Mouse (Mus musculus) left cerebral cortex, postnatal 25 days (tissue): Measurements from ENCODE around the gene Ltbr. TPM values are rescaled to one million over a fixed set of nuclear protein-coding genes. Genes with fewer than 3 reads are reported as not detected.

Experiments used
- DNase-seq, 2 experiments: peaks; one replicate each; pipeline ENCODE4 v3.0.0; 2022; ENCODE audit warnings: low spot score in 2 of 2, mixed read lengths in 1 of 2
- intact Hi-C: fragments of 180-260 bp; cut with DNase I; formaldehyde crosslinking; loops from one replicate; pipeline ENCODE4 v1.15.1; 2025
- total RNA-seq, 2 experiments: library from RNA; stranded (reverse); gene quantifications; 2 replicates each; pipeline ENCODE4 v1.2.3; 2021

Ltbr gene
- total RNA-seq, 2 experiments from 2014 or later, result 8.1 to 9.9 TPM

DNA sequence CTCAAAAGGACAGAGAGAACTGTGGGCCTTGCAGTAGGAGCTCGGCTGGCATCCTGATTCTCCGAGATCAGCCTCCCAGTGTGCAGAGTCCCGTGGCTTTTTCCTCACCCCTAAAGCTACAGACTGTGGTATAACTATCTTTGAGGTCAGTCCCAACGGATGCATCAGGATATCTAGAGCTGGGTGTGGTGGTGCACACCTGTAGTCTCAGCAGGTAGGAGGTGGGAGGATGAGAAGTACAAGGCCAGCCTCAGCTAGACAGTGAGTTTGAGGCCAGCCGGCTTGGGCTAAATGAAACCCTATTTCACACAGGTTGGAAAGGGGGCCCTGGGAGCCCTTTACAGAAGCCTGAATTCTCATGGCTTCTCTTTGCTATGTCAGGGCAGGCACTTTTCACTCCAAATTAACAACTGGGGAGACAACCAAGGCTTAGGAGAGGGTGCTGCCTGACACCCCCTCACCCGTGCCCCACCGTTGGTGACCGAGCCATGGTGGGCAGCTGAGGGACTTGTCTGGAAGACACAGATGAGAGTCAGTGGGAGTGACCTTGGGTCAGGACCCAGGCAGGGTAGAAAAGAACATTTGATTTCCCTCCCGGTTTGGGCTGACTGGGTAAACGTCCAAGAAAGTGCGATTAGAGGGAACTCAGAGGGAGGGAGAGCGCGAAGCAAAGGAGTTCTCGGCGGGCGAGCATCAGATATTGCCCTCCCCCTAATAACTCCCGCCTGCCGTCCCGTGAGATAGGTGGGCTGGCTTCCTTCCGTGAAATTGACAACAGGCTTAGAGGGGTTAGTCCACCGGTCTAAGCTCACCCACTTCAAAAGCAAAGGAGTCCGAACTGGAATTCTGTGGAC, 35.3 kb upstream of the Ltbr start, which contains the start of gene Tnfrsf1a:
Gene Tnfrsf1a (plus strand): TSS at position 642 of the 854 bp plus-strand sequence.
- intact Hi-C loops, result no loop called here
- DNase-seq, result no peak

DNA sequence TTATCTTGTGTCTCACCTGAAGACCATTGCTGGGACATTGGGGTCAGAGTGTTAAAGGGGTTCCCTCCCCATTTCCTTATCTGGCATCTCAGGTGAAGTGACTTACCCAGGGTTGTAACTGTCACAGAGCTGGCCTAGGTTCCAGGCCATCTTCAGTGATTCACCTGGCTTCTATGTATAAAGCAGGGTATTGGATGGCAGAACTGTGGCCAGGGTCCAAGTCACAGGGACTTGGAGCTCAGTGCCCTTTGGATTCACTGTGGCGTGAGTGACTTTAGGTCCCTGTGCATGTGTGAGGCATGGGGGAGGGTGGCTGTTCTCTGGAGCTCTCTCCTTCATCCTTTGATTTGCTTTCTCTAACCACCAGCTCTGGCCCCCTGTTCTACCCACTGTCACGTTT, 32.3 kb upstream of the Ltbr start:
- intact Hi-C loops, result no loop called here

DNA sequence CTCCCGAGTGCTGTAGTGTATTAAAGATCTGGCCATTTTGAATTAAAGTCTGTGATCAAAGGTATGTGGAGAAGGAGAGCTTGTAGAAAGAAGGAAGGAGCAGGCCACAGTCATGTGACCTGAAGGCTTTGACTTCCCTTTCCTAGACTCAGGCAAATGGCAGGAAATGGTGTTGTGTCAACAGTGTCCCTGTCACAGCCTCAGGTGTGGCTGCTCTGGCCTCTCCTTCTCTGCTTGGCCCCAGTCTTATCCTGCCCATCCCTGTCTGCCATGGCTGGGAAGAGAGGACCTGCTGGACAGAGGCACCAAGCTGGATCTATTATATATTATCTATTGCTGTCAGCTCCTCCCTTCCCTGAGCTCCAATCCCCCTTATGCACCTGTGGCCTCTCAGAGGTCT, 31.9 kb upstream of the Ltbr start:
- DNase-seq, result no peak
- intact Hi-C loops, result no loop called here

More for the DNA sequence above, 32.3 kb upstream of the Ltbr start:
- DNase-seq, result no peak

DNA sequence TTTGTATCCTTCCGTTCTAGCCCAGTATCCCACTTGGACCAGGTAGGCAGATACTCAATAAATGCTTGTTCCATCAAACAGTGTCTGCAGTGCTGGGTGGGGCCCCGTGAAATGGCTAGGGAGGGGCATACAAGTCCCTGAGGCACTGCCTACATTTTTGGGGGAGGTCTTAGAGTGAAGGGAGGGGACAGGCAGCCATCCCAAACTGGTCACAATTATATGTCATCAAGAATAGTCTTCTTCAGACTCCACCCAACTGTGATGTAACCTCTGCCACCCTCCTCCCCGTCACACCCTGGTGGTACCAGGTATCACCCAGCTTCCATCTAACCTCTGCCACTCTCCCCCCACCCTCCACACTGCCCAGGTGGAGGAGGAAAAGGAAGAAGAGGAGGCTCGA, 31.2 kb upstream of the Ltbr start:
- no peak for DNase-seq
- intact Hi-C loops, result no loop called here

DNA sequence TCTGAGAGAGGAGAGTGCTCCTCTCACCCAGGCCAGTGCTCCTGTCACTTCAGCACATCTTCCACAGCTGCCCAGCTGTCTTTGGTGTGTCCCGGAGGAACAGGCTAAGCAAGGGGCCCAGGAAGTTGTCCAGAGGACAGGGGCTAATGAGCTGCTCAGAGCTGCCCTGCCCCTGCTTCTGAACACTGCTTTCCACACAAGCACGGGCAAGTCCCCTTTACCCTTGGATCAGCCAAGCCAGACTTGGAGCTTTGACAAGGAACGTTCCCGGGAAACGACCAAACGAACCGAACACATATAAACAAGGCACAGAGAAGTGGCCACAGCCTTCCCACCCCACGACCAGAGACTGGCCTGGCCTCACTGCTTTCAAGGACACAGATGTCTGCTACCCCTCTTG, 30.4 kb upstream of the Ltbr start:
- intact Hi-C loops, result no loop called here
- no peak for DNase-seq

DNA sequence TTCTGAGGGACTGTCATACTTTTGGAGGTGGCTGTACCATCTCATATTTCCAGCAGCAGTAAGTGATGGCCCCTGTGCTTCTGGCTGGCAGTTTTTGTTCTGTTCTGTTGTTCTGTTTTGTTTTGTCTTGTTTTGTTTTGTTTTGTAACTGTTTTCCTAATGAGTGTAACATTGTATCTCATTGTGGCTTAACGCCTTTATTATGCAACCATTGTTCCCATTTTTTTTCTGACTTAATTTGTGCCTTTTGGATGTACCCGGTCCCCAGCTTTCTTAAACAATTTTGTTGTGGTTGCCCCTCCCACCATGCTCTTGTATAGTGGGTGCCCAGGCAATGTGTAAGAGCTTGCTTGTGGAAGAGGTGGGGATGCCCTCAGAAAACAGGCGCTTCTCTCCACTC, 28.5 kb upstream of the Ltbr start:
- intact Hi-C loops, result no loop called here
- no peak for DNase-seq

DNA sequence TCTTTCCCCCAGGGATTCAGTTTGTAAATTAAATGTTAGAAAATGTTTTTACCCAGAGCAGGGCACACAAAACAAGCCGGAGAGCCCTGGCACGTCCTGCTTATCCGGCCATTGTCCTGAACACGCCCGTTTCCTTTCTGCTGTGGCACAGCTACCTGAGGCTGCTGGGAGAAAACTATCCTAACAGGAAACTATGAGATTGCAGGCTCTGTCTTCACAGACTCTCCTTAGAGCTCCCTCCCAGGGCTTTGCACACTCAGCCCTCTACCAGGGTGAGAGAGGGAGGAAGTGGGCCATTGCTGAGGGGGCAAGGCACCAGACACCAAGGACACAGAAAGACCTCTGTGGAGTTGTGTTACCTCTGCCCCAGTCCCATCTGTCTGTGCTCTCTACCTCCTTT, 26.6 kb upstream of the Ltbr start:
- DNase-seq, result no peak
- intact Hi-C loops, result no loop called here

DNA sequence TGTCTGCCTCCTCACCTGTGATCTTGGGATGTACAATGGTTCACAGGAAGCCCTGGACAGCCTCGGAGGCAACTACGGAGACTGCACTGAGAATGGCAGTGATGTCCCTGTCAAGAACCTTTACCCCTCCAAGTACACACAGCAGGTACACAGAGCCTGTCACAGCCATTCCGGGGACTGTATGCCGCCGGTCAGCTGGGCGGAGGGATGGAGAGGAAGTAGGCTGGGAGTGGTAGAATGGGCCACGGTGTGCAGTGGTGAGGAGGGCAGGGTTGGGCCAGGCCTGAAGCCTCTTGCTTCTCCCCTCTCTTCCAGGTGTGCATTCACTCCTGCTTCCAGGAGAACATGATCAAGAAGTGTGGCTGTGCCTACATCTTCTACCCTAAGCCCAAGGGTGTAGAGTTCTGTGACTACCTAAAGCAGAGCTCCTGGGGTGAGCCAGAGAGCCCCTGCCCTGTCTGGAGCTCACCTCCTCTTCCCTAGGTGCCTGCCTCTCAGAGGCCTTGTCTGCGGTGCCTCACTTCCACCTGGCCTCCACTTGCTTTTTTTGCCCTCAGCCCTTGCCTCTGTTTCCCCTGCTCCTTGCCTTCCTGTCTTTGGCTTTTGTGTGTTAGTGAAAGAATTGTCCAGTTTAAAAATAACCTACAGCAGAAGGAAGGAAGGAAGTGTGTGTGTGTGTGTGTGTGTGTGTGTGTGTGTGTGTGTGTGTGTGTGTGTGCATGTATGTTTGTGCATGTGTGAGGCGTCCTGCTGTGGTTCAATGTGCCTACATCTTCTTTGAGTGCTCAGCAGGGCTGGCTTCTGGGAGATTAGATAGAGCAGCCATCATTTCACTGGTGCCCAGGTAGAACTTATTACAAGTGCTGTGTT, 25.3 kb upstream of the Ltbr start:
- DNase-seq, result no peak
- intact Hi-C loops, result no loop called here

DNA sequence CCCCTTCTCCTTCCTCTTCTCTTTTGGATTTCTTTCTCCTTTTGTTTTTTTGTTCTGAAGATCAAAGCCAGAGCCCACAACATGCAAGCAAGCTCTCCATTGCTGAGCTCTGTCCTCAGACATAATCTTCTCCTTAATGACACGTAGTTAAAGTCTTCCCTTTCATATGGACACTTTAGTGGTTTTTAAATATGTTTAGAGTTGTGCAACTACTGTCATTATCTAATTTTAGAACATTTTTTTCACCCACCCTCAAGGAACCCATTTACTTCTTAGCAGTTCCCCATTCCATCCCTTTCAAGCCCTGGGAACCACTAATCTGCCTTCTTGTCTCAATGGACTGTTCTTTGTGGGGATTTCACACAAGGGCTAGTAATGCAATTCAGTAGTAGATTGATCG, 20.7 kb upstream of the Ltbr start:
- intact Hi-C loops, result no loop called here
- no peak for DNase-seq

DNA sequence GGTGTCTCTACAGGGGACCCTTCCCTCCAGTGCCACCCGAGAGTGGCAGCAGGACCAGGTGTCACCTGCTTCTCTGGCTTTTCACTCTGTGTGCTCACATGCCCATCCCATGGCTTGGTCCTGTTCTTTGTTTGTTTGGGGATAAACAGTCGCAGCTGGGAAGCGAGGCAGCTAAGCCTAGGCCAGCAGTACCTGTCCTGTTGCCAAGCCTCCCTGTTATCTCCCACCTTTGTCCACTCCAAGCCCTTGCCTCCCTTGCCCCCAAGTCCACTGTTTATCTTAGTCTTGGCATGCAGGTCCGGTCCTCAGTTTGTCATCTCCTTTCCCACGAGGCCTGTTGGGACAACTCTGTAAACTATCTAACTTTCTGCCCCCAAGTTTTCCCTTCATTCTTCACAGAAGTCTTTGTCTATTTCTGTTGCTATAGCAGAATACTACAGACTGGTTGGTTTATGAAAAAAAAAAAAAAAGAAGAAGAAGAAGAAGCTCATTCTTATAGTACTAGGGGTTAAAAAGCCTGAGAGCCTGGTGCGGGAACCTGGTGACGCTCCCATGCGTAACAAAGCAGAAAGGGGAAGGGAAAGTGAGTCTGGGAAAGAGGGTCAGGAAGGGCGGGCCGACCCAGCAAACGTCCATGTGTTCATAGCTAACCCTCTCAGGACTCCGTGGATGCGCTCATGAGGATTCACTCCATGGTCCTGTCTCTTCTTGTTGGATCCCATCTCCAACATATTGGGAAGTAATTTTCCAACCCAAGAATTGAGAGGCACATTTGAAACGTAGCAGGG, 19.6 kb upstream of the Ltbr start:
- intact Hi-C loops, result no loop called here
- no peak for DNase-seq

DNA sequence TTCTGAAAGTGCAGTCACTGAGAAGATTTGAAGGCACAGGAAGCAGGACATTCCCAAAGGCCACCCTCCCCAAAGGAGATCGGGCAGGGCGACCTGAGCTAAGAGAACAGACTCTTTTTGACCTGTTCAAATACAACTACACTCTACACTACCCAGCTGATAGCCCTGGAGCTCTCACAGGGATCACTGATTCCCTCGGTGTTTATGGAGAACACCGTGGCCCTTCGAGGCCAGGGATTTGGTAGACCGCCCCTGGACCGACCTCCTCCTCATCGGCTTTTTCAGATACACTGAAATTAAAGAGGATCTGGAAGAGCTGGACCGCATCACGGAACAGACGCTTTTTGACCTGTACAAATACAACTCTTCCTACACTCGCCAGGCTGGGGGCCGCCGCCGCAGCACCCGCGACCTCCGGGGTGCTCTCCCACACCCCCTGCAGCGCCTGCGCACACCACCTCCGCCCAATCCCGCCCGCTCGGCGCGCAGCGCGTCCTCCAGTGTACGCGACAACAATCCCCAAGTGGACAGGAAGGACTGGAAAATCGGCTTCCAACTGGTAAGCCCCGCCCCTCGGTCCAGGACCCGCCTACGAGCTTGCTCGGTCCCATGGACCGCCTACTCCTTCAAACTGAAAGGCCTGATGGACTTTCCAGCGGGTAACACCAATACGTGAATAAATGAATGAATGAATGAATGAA, 17.1 kb upstream of the Ltbr start:
- intact Hi-C loops, result no loop called here
- peak; percentile 60 to 73 for DNase-seq

DNA sequence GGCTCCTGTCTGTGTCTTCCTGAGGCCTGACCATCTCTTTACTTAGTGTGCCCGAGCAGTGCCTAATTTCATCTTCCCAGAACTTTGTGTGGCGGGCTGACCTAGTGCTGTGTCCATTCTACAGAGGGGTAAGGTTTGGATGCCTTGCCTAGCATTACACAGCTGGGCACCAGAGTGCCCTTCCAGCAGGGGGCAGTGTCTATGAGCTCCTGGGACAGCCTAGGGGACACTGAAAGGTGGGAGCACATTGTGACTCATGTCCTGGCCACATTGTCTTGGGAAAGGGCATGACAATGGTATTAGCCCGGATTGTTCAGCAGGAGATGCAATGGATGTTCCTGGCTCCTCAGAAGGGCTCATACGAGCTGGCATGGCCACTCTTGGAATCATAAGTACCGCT, 14.6 kb upstream of the Ltbr start:
- DNase-seq, result no peak
- intact Hi-C loops, result no loop called here

DNA sequence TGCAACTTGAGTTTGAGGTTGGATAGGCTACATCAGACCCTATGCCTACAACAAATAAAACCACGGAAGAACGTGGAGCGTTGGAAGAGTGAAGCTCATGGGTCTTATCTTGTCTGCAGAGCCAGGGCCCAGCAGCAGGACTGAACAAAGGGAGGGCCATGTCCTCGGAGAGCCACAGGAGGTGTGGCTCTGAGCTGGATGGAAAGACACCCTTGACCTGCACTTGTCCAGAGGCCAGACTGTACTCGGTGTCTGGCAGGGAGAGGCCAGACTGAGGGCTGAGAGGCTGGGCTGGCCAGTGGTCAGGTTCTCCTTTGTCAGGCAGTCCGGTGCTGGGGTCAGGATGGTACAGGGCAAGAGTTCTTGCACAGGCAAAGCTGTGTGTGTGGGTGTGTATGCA, 11.7 kb upstream of the Ltbr start:
- no peak for DNase-seq
- intact Hi-C loops, result no loop called here

DNA sequence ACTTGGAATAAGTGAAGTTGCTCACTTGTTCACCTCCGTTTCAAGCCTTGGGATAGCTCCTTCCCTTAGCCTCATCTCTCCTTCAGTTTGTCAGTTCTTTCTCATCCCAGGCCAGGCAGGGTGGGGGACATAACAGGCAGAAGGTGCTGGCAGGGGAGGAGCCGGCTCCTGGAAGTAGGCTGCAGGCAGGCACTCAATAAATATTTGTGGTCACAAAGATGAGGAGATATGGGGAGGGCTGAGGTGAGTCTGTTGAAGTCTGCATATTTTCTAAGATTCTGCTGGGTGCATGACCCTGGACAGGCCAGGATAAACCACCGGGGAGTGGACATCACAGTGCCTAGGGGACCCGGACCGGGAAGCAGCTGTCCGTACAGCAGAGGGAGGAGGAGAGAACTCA, 9.9 kb upstream of the Ltbr start:
- no peak for DNase-seq
- intact Hi-C loops, result no loop called here

DNA sequence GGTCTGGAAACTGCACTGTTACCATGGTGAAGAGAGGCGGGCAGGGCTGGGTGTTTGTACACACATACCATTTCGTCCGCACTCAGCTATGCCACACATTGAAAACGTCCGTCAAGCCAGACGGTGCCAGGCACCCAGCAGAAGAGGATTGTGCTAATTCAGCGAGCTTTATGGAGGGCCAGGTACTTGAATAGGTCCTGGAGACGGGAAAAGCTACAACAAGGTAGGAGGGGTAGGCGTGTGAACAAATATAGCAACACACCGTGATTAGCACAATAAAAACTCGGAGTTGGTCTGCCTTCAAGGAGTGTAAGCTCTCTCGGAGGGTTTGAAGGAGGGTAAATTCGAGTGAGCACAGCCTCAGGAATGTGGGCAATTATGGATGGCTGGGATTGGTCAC, 9.1 kb upstream of the Ltbr start:
- intact Hi-C loops, result no loop called here
- DNase-seq, result peak; percentile 20 to 24

DNA sequence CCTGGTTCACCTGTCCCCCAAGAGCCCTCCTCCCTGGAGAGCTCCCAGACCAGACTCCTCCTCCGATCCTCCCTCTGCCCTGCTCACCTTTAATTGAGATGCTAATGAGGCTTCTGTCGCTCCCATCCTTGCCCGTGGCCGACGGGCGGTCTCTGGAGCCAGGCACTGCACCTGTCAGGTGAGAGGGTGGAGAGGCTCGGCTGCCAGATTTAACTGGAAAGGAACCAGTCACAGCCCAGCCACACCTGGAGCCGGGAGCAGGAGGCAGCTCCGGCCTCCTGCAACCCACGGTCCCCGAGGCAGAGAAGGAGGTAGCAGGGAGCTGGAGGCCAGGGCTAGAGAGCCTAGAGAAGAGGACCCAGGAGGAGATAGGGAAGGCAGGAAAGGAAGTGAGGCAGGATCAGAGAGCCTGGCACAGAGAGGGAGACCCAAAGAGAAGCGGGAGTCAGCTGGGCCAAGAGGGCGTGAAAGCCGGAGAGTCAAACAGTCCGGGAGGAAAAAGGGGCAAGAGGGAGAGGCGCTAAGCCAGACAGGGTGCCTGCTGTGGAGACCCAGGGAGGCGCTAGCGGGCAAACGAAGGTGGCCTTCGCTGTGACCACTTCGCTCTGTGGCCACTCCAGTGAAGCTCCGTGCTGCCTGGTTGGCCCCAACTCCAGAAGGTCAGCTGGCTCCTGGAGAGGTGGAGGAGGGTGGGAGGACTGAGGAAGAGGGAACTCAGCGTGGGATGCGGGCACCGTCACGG, 7.6 kb upstream of the Ltbr start:
- intact Hi-C loops, result no loop called here
- no peak for DNase-seq

DNA sequence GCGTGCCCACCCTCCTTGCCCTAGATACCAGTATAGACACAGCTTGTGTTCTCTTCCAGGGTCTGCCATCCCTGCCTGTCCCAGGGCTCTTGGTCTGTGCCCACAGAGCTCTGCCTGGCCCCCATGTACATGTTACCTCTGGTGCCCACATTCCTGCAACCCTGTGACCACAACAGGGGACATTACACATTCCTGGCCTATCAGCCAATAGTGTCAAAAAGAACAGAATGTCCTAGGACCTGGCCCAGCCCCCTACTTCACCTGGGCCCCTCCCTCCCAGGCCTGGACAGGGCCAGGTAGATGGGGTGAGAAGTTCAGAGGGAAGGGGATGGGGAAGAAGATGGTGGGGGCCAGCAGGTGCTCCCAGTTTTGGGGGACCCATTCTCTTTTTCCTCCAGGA, 6.6 kb upstream of the Ltbr start, which contains the start of gene Scnn1a:
Gene Scnn1a (plus strand): TSS at position 337 of the 400 bp plus-strand sequence.
- intact Hi-C loops, result no loop called here
- no peak for DNase-seq

DNA sequence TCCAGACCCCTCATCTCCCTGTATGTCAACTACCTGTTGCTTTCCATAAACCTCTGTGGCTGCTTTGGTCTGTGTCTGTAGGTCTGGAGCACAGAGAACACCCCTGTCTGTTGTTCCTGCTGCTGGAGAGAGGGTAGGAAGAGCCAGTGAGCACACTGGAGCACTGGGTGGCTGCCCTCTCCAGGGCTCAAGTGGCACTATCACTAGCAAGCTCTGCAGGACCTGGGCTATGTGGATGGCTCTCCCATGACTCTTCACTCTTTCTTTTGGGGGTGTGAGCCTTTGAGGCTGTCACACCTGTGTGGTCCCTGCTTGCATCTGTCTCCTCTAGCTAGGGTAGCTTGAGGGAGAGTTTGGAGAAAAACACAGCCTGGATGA, 6.2 kb upstream of the Ltbr start:
- DNase-seq, result no peak
- intact Hi-C loops, result no loop called here
